Mouse (Mus musculus) bone marrow macrophage, adult 2 months (primary cell): ENCODE data around the gene Sfxn1.

Source experiments
- CTCF ChIP-seq: IDR thresholded peaks from 2 replicates; pipeline ENCODE4 v1.5.1; 2012; ENCODE audit warnings: low read depth, mild to moderate bottlenecking, low read length, moderate library complexity
- POLR2A ChIP-seq: IDR thresholded peaks from 2 replicates; pipeline ENCODE4 v1.6.1; 2012; ENCODE audit warnings: mild to moderate bottlenecking, low read depth, low read length, borderline replicate concordance

GRCm38 (mm10) chr13:54080785-54081184 lies 9.1 kb downstream of the Sfxn1 start:
- TF ChIP-seq CTCF (no peak), POLR2A (no peak)
